Mouse (Mus musculus) skeletal muscle tissue, postnatal 0 days (tissue): ENCODE measurements around the gene En2. TPM values are rescaled to one million over a fixed set of nuclear protein-coding genes. Genes with fewer than 3 reads are reported as not detected.

Source experiments
- polyA plus RNA-seq: library from polyadenylated mRNA; unstranded; fragments of >200 nt; fragmentation: Nextera tagmentation; extraction: Ambion mirVana; gene quantifications from 2 replicates; pipeline ENCODE4 v1.2.1, GENCODE M21; 2015

Gene En2
- not detected in 2 replicates for polyA plus RNA-seq

DNA sequence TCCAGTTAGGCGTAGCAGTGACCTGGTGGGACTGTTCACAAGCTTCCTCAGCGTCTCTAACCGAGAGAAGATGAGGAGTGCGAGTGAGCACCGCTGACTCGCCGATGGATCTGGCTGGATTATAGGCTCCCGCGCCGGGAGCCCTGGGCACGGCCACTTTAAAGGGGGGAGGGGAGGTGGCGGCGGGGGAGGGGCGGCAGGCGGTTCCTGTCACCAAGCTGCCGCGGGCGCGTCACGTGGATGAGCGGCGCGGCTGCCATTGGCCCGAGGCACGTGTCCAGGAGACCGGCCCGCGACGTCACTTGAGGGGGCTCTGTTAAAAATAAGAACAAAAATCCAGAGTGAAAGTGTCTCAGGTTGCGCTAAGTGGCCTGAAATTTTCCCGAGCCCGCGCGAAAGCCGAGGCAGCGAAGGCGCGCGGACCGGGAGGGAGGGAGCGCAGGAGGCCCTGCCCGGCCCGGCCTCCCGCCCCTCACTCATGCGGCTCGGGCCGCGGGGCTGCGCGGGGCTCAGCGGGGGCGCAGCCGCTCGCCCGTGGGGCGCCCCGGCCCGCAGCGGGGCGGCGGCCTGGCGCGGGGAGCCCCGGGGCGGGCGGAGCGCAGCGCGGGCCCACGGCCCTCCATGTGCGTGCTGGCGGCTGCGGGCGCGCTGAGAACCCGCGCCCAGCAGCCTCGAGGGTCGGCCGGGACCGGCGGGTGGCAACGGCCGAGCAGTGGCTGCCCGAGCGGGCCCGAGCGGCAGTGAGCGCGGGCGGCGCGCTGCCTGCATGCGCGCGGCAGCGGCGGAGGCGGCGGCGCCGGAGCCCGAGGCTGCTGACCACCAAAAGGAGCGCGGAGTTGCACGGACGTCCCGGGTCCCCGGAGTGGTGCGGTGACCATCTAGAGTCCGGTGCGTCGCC lies at the start of gene En2:
En2 (plus strand) TSS at position 337 of the 898 bp plus-strand sequence.

Other genes with a start within 250 kb of the En2 start
- 22.0 and 36.3 TPM in 2 replicates for gene Insig1, start 94.3 kb upstream of the En2 start, polyA plus RNA-seq
- gene Cnpy1, start 80.1 kb downstream of the En2 start, polyA plus RNA-seq: not detected in 2 replicates
- gene Rbm33, start 151.4 kb downstream of the En2 start, polyA plus RNA-seq: 6.1 and 6.5 TPM in 2 replicates